Comparison of ENCODE assay signal across 1 mouse cellular context in the genomic region with DNA sequence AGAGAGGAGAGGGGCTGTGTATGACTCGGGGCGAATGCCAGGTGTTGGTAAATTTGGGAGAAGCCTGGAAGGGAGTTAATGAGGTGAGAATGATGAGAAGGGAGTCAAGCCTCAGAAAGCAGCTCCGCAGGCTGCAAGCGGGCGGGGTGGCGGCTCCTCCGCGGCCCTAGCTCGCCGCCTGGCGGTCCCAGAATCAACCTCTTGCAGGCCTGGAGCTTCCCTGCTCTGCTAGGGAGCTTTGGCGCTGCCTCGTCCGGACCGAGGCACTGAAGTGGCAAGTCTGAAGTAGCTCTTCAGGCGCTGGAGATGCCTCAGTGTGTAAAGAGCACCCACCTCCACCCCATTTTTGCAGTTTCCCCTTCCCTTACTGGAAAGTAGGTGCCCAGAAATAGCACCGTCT.
TF ChIP-seq lines count a peak whose summit lies in the region.

No protein-coding gene starts in this region.

TF ChIP-seq in CH12.LX, 34 proteins besides CTCF, POLR2A, EP300 and RAD21 (continued from another document):
- TF ChIP-seq UBTF (IDR thresholded peaks at IDR 0.05; ENCODE audit: low read depth, low read length), result peak; percentile 47; the same call in 1 of the 2 replicates
- TF ChIP-seq IRF4 (IDR thresholded peaks at IDR 0.05; ENCODE audit: low read depth, low read length), result peak; percentile 84
- TF ChIP-seq JUN (IDR thresholded peaks at IDR 0.05; ENCODE audit: insufficient read depth, low read depth, low read length), result no peak
- no peak for TF ChIP-seq MAFK (IDR thresholded peaks at IDR 0.05; ENCODE audit: insufficient replicate concordance, low read length)
- 0 out of 2 replicates have a peak, but pooled peaks have one; percentile 31 for TF ChIP-seq MAX (IDR thresholded peaks at IDR 0.05; ENCODE audit: low read length)
- TF ChIP-seq E2F4 (IDR thresholded peaks at IDR 0.05; ENCODE audit: insufficient replicate concordance, low read depth, low read length), result no peak
- TF ChIP-seq MYC (IDR thresholded peaks at IDR 0.05; ENCODE audit: low read depth, low read length), result no peak
- no peak for TF ChIP-seq TBP (conservative IDR thresholded peaks at IDR 0.05; ENCODE audit: low read depth, low read length)
- peak; percentile 62 for TF ChIP-seq MEF2A (IDR thresholded peaks at IDR 0.05; ENCODE audit: borderline replicate concordance, low read depth, low read length)
- 0 out of 2 replicates have a peak, but pooled peaks have one; percentile 21 for TF ChIP-seq TCF12 (IDR thresholded peaks at IDR 0.05; ENCODE audit: low read depth, low read length)
- peak; percentile 86 for TF ChIP-seq SMC3 (IDR thresholded peaks at IDR 0.05; ENCODE audit: low read depth, low read length)
- no peak for TF ChIP-seq GABPA (IDR thresholded peaks at IDR 0.05; ENCODE audit: insufficient replicate concordance, low read depth, low read length)
- no peak for TF ChIP-seq ZKSCAN1 (IDR thresholded peaks at IDR 0.05; ENCODE audit: borderline replicate concordance, low read depth, low read length)
- TF ChIP-seq BHLHE40 (IDR thresholded peaks at IDR 0.05; ENCODE audit: low read depth, low read length), result no peak
- no peak for TF ChIP-seq CHD2 (IDR thresholded peaks at IDR 0.05; ENCODE audit: low read length)
- no peak for TF ChIP-seq ZMIZ1 (IDR thresholded peaks at IDR 0.05; ENCODE audit: low read depth, low read length)
- no peak for TF ChIP-seq ZNF384 (IDR thresholded peaks at IDR 0.05; ENCODE audit: low read depth, low read length)
- TF ChIP-seq MXI1 (IDR thresholded peaks at IDR 0.05; ENCODE audit: low read depth, low read length), result no peak
- no peak for TF ChIP-seq HCFC1 (IDR thresholded peaks at IDR 0.05; ENCODE audit: low read depth, low read length)
- no peak for TF ChIP-seq USF1 (IDR thresholded peaks at IDR 0.05; ENCODE audit: low read depth, low read length)
- peak; percentile 21; the same call in 1 of the 2 replicates for TF ChIP-seq ELF1 (IDR thresholded peaks at IDR 0.05; ENCODE audit: low read depth, low read length)
TF ChIP-seq in CH12.LX: peak in this region for 9.
